Mouse (Mus musculus) B cell, adult 2 months (primary cell): ENCODE measurements around the gene Ctsa.

Experiments
- DNase-seq, 2 experiments: peaks; one replicate each; pipeline ENCODE4 v3.0.0; 2022

Ctsa gene

GRCm38 (mm10) chr2:164879568-164880277 is 47.0 kb downstream of the Ctsa start:
- DNase-seq = peak; percentile 95

GRCm38 (mm10) chr2:164882619-164883018 is 49.9 kb downstream of the Ctsa start:
- DNase-seq = peak; percentile 65 to 71

GRCm38 (mm10) chr2:164885788-164886187 is 53.1 kb downstream of the Ctsa start:
- DNase-seq = no peak

- DNase-seq = no peak
Observed at GRCm38 (mm10) chr2:164886617-164887016, 53.9 kb downstream of the Ctsa start.

GRCm38 (mm10) chr2:164888996-164889395 is 56.3 kb downstream of the Ctsa start:
- no peak for DNase-seq

- DNase-seq = no peak
Observed at GRCm38 (mm10) chr2:164889960-164890359, 57.3 kb downstream of the Ctsa start.
